Mouse (Mus musculus): ENCODE data around the gene Il20ra. TPM values are rescaled to one million over a fixed set of nuclear protein-coding genes. Genes with fewer than 3 reads are reported as not detected.

Il20ra gene
- polyA plus RNA-seq, 1 experiment = not detected

DNA sequence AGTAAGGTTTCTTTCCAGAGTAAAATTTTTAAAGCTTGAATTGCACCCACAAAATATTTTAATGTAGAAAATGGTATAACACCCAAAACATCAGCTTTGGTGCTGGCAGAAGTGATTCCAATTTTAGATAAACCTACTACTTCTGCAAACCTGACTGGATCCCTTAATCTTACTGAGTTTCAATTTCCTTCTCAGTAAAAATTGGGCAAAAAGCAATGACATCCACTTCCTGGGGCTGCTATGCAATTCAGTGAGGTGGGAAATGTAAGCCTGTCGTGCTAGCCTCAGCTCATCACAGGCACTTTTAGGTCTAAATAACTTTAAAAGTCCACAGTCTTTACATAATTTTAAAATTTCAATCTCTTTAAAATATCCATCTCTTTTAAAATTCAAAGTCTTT lies 33.8 kb downstream of the Il20ra start:
- no peak overlapping the region for H3K4me3 ChIP-seq (ENCODE audit: low read depth, low read length)
- H3K4me1 ChIP-seq (ENCODE audit: control insufficient read depth, insufficient read depth, insufficient read length, low read length) = no peaks in the 10 kb centered on the region
- no peak overlapping the region for H3K27ac ChIP-seq (ENCODE audit: insufficient read depth, low read depth, low read length)
- H3K36me3 ChIP-seq (ENCODE audit: control insufficient read depth, insufficient read depth, low read length) = no peaks in the 10 kb centered on the region
- no peaks in the 10 kb centered on the region for H3K27me3 ChIP-seq (ENCODE audit: control insufficient read depth, insufficient read depth, low read length)
- TF ChIP-seq POLR2A (IDR thresholded peaks at IDR 0.05; ENCODE audit: low read depth, low read length) = no peak
- WGBS = 80% methylated on average over 1 of the region's 1 CpGs

DNA sequence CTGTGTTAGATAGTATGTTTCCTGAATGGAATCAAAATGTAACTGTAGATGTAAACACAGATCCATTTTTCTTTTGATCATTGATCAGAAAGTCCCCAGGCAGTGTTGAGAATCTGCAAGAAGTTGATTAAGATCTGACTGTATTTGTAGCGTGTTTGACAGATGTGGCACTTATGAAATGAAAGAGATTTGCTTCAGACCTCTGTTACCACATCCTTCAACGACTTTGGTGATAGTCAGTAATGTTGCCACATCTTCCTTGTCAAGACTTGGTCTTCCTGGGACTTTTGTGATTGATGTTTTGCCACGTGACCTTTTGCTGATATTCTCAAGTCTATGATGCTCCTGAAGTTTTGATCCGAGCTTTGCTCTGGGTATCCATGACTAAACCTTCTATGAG lies 35.3 kb downstream of the Il20ra start:
- no peak overlapping the region for H3K27ac ChIP-seq (ENCODE audit: insufficient read depth, low read depth, low read length)
- TF ChIP-seq CTCF (IDR thresholded peaks at IDR 0.05; ENCODE audit: extremely low read depth, insufficient read length, insufficient replicate concordance, low read depth, low read length) = no peak
- TF ChIP-seq POLR2A (IDR thresholded peaks at IDR 0.05; ENCODE audit: low read depth, low read length) = no peak
- H3K4me3 ChIP-seq (ENCODE audit: low read depth, low read length) = no peak overlapping the region
- WGBS = 63% methylated on average over 4 of the region's 4 CpGs
- H3K36me3 ChIP-seq (ENCODE audit: control insufficient read depth, insufficient read depth, low read length) = no peaks in the 10 kb centered on the region
- no peaks in the 10 kb centered on the region for H3K27me3 ChIP-seq (ENCODE audit: control insufficient read depth, insufficient read depth, low read length)
- H3K4me1 ChIP-seq (ENCODE audit: control insufficient read depth, insufficient read depth, insufficient read length, low read length) = no peaks in the 10 kb centered on the region

DNA sequence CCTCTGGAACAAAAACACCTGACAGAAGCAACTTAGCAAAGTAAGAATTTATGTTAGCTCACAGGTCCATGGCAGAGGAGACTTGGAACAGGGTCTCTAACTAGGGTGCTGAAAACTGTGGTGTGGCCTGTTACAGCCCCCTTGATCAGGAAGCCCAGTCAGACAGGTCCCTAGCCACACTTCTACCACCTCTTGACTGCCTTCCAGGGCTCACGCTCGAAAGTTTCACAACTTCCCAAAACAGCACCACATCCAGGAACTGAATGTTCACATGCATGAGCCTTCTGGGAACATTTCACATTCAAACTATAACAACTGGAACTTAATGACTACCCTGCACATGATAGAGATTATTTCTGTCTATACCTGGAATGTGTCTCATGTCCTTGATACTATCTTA lies 53.1 kb downstream of the Il20ra start:
- H3K4me3 ChIP-seq (ENCODE audit: low read depth, low read length) = no peak overlapping the region
- no peaks in the 10 kb centered on the region for H3K27me3 ChIP-seq (ENCODE audit: control insufficient read depth, insufficient read depth, low read length)
- 77% methylated on average over 2 of the region's 2 CpGs for WGBS
- no peaks in the 10 kb centered on the region for H3K36me3 ChIP-seq (ENCODE audit: control insufficient read depth, insufficient read depth, low read length)
- no peaks in the 10 kb centered on the region for H3K4me1 ChIP-seq (ENCODE audit: control insufficient read depth, insufficient read depth, insufficient read length, low read length)
- H3K27ac ChIP-seq (ENCODE audit: insufficient read depth, low read depth, low read length) = no peak overlapping the region
- no peak for TF ChIP-seq CTCF (IDR thresholded peaks at IDR 0.05; ENCODE audit: extremely low read depth, insufficient read length, insufficient replicate concordance, low read depth, low read length)
- TF ChIP-seq POLR2A (IDR thresholded peaks at IDR 0.05; ENCODE audit: low read depth, low read length) = no peak

DNA sequence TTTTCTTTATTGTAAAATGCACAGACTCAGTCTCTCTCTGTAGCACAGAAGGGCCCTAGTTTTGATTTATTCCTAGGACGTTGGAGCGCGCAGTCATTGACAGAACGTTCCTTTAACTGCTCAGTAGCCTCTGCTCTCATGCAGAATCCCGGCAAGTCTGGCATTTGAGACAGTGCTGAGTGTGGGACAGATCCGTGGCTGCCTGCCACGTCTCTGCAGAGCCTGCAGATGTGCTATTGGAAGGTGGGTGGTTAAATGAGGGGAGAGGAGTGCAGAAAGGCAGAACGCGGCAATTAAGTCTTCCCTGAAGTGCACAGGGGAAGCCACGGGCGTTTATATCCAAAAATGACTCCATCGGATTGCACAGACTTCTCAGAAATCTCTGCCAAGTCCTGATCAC lies 66.7 kb downstream of the Il20ra start:
- Histone ChIP-seq H3K27ac (ENCODE audit: insufficient read depth, low read depth, low read length) (no peak overlapping the region), H3K36me3 (ENCODE audit: control insufficient read depth, insufficient read depth, low read length) (no peaks in the 10 kb centered on the region), H3K4me3 (ENCODE audit: low read depth, low read length) (no peak overlapping the region), H3K27me3 (ENCODE audit: control insufficient read depth, insufficient read depth, low read length) (no peaks in the 10 kb centered on the region), H3K4me1 (ENCODE audit: control insufficient read depth, insufficient read depth, insufficient read length, low read length) (no peaks in the 10 kb centered on the region)
- 78% methylated on average over 12 of the region's 12 CpGs for WGBS
- TF ChIP-seq CTCF (IDR thresholded peaks at IDR 0.05; ENCODE audit: extremely low read depth, insufficient read length, insufficient replicate concordance, low read depth, low read length) (no peak), POLR2A (IDR thresholded peaks at IDR 0.05; ENCODE audit: low read depth, low read length) (no peak)

DNA sequence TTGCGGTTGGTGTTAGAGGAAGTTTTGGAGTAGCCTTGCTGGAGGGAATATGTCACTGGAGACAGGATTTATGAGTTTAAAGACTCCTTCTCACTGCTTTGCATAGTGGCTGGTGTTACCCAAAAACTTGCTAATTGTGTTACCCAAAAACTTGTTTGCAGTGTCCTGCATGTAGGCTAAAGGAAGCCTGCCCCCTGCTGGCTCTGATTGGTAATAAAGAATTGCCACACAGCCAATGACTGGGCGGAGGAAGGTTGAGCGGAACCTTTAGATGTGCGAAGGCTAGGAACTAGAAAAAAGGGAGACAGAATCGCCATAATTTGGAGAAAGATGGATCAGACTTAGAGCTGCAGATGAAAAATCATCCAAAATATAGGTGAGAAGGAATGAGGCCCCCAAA lies 69.0 kb downstream of the Il20ra start:
- Histone ChIP-seq H3K27ac (ENCODE audit: insufficient read depth, low read depth, low read length) (no peak overlapping the region), H3K4me1 (ENCODE audit: control insufficient read depth, insufficient read depth, insufficient read length, low read length) (no peaks in the 10 kb centered on the region), H3K36me3 (ENCODE audit: control insufficient read depth, insufficient read depth, low read length) (no peaks in the 10 kb centered on the region), H3K27me3 (ENCODE audit: control insufficient read depth, insufficient read depth, low read length) (no peaks in the 10 kb centered on the region), H3K4me3 (ENCODE audit: low read depth, low read length) (no peak overlapping the region)
- peak; percentile 39; the same call in 1 of the 2 replicates for TF ChIP-seq CTCF (IDR thresholded peaks at IDR 0.05; ENCODE audit: extremely low read depth, insufficient read length, insufficient replicate concordance, low read depth, low read length)
- TF ChIP-seq POLR2A (IDR thresholded peaks at IDR 0.05; ENCODE audit: low read depth, low read length) = no peak
- WGBS = 79% methylated on average over 5 of the region's 5 CpGs

DNA sequence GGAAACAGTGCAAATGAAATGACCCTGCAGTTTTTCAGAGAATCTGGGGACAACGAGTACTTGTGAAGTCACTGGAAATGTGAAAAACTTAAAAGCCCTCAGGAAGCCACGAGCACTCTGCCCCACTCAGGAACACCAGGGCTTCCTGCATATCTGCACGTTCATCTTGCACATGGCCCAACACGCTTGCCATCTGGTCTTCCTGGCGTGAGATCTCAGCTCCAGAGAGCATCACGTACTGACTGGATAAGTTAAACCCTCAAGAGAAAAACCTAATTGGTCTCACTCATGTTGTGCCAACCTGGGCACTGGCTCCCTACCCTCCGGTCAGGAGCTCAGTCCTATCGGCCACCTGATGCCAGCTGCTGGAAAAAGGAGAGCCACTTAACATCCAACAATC lies 82.6 kb downstream of the Il20ra start:
- H3K4me1 ChIP-seq (ENCODE audit: control insufficient read depth, insufficient read depth, insufficient read length, low read length) = no peaks in the 10 kb centered on the region
- H3K27me3 ChIP-seq (ENCODE audit: control insufficient read depth, insufficient read depth, low read length) = no peaks in the 10 kb centered on the region
- H3K4me3 ChIP-seq (ENCODE audit: low read depth, low read length) = no peak overlapping the region
- H3K27ac ChIP-seq (ENCODE audit: insufficient read depth, low read depth, low read length) = no peak overlapping the region
- H3K36me3 ChIP-seq (ENCODE audit: control insufficient read depth, insufficient read depth, low read length) = no peaks in the 10 kb centered on the region
- TF ChIP-seq POLR2A (IDR thresholded peaks at IDR 0.05; ENCODE audit: low read depth, low read length) = no peak
- TF ChIP-seq CTCF (IDR thresholded peaks at IDR 0.05; ENCODE audit: extremely low read depth, insufficient read length, insufficient replicate concordance, low read depth, low read length) = no peak
- 66% methylated on average over 8 of the region's 8 CpGs for WGBS

DNA sequence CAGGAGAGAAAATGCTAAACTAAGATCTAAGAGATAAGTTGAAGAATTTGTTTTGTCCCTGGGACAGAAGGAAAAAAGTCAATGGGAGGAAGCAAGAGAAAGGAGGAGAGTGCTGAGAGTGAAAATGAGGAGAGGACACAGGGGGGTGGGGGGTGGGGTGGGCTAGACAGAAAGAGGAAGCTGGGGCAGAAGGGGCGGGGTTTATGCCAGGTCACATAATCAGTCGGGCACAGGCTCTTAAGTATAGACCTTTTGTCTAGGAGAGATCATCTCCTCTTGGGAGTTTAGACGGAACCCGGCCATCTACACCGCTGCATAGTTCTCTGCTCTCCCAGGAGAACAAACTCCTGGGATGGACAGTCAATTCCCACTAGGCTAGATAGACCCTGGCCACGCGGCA lies 90.6 kb downstream of the Il20ra start:
- TF ChIP-seq POLR2A (IDR thresholded peaks at IDR 0.05; ENCODE audit: low read depth, low read length) (no peak), CTCF (IDR thresholded peaks at IDR 0.05; ENCODE audit: extremely low read depth, insufficient read length, insufficient replicate concordance, low read depth, low read length) (no peak)
- 76% methylated on average over 7 of the region's 7 CpGs for WGBS

DNA sequence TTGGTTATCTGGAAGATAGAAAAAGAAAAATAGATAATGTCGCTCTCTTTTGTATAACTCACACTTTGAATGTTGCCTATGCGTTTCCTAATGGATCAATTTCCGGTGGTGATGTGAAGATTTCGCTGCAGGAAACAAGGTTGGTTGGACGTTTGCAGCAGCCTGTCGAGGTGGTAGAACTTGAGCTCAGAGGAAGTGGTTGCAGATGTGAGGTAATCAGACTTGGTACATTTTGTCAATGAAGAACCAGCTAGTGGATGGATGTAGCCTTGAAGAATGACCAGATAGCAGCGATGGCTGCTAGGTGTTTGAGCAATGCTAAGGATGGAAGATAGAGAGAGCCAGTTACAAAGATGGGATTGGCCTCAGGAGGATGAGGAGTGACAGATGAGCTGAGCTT lies 92.4 kb downstream of the Il20ra start:
- Histone ChIP-seq H3K4me1 (ENCODE audit: control insufficient read depth, insufficient read depth, insufficient read length, low read length) (no peaks in the 10 kb centered on the region), H3K27ac (ENCODE audit: insufficient read depth, low read depth, low read length) (no peak overlapping the region), H3K4me3 (ENCODE audit: low read depth, low read length) (no peak overlapping the region), H3K36me3 (ENCODE audit: control insufficient read depth, insufficient read depth, low read length) (no peaks in the 10 kb centered on the region), H3K27me3 (ENCODE audit: control insufficient read depth, insufficient read depth, low read length) (no peaks in the 10 kb centered on the region)
- 79% methylated on average over 7 of the region's 7 CpGs for WGBS
- no peak for TF ChIP-seq CTCF (IDR thresholded peaks at IDR 0.05; ENCODE audit: extremely low read depth, insufficient read length, insufficient replicate concordance, low read depth, low read length)
- no peak for TF ChIP-seq POLR2A (IDR thresholded peaks at IDR 0.05; ENCODE audit: low read depth, low read length)

More for the DNA sequence above, 90.6 kb downstream of the Il20ra start:
- Histone ChIP-seq H3K36me3 (ENCODE audit: control insufficient read depth, insufficient read depth, low read length) (no peaks in the 10 kb centered on the region), H3K27ac (ENCODE audit: insufficient read depth, low read depth, low read length) (no peak overlapping the region), H3K4me1 (ENCODE audit: control insufficient read depth, insufficient read depth, insufficient read length, low read length) (no peaks in the 10 kb centered on the region), H3K4me3 (ENCODE audit: low read depth, low read length) (no peak overlapping the region), H3K27me3 (ENCODE audit: control insufficient read depth, insufficient read depth, low read length) (no peaks in the 10 kb centered on the region)

Other genes starting within 250 kb of the Il20ra start
- gene Ifngr1, start 120.6 kb upstream of the Il20ra start, polyA plus RNA-seq (2012; rRNA removed) = 17.7 and 37.4 TPM in 2 replicates
- 0.56 and 0.58 TPM in 2 replicates for gene Il22ra2, start 90.6 kb upstream of the Il20ra start, polyA plus RNA-seq (2012; rRNA removed)
- 0.94 and 1.0 TPM in 2 replicates for gene Slc35d3, start 138.9 kb downstream of the Il20ra start, polyA plus RNA-seq (2012; rRNA removed)
- 10.3 and 26.1 TPM in 2 replicates for gene Pex7, start 195.1 kb downstream of the Il20ra start, polyA plus RNA-seq (2012; rRNA removed)
- gene Map3k5, start 221.9 kb downstream of the Il20ra start, polyA plus RNA-seq (2012; rRNA removed) = 1.6 and 2.2 TPM in 2 replicates